Mouse (Mus musculus): ENCODE data around the gene Upp2.

Gene Upp2

DNA sequence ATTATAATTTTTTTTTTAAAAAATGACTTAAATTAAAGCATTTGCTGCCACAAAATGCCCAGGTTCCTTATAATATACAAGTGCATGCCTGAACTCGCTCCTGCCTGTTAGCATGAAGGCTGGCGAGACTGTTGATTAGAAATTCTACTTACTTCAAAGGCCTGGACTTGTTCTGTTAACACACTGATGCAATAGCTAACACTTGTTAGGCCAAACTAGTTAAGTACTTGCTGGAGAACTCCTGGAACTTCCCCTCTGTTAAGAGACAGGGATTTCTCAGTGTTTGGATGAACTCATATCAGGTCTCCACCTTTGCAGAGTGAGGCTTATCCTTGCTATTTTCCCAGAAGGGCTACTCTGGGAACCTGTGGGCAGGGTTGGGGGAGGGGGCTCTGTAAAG is 105.4 kb downstream of the Upp2 start:
- DNase-seq (ENCODE audit: extremely low spot score, low spot score): no peak

- no peak for DNase-seq (ENCODE audit: extremely low spot score, low spot score)
These were observed 112.9 kb downstream of the Upp2 start for GRCm38 (mm10) chr2:58679968-58680367.

DNA sequence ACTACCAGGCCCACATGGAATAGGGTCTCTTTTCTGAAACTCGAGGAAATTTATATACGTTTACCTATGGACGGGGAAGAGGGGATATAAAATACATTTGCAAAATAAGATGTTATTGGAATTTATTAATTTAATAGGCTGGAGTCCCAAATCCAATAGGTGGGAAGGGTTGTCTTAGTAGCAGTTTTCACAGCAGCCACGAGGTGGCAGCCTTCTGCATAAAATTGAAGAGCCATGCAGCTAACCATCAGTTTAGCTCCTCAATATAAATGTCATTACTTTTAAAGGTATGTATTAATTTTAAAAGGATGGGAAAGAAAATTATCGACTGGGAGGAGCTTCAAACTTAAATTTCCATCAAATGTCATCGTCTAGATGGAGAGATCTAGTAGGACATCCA is 113.7 kb downstream of the Upp2 start:
- DNase-seq (ENCODE audit: extremely low spot score, low spot score): peak; percentile 53

DNA sequence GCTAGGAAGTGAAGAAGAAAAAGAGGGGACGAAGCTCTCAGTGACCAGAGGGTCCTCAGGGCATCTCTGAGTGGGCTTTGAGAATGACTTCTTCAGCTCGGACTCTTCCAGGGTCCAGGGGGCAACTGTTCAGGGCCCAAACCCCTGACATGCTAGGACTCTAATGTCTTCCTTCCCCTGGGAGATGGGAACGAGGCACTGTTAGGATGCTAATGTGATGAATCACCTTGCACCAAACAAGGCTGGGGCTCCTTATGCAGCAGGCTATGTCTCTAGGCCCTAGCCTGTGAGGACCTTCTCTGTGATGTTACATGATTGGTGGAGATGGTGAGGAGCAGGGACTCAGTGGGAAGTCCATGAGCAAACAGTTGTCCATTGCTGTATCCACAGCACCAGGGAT is 114.3 kb downstream of the Upp2 start:
- no peak for DNase-seq (ENCODE audit: extremely low spot score, low spot score)

DNA sequence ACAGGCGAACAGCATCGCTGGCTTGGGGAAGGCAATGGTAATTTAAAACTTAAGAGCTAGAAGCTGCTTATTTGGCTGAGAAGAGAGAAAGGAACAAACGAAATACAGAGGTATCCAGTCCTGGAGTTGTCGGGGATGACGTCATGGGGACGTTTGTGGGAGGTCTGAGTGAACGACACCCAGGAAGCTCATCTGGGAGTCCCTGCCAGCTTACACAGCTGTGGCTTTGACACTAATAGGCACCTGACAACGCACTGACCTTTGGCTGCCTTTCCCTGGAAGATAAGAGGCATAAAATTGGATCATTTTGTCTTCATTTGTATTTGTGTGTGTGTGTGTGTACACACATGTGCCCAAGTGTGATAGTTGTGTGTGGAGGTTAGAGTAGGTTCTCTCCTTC is 130.4 kb downstream of the Upp2 start:
- no peak for DNase-seq (ENCODE audit: extremely low spot score, low spot score)

DNA sequence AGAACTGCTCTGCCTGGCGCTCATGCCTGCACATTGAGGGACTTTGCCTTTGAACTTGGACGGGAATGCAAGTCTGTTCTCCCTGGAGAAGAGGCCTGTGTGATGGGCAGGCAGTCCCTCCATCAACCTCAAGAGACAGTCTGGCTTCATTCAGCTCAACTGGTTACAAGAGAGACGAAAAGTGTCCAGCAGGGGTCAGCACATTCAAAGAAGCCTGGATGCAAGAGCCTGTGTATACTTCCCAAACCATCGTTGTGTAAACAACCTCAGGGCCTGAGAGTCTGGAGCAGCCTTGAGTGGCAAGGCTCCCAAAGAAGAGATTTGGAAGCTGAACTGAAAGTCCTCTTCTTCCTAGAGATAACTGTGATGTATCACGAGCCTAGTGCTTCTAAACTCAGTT is 132.8 kb downstream of the Upp2 start:
- DNase-seq (ENCODE audit: extremely low spot score, low spot score): peak; percentile 65

GRCm38 (mm10) chr2:58700354-58700753 is 133.3 kb downstream of the Upp2 start:
- DNase-seq (ENCODE audit: extremely low spot score, low spot score): no peak

- DNase-seq (ENCODE audit: extremely low spot score, low spot score): no peak
These were observed 134.5 kb downstream of the Upp2 start for GRCm38 (mm10) chr2:58701627-58702026.

- peak; percentile 8 for DNase-seq (ENCODE audit: extremely low spot score, low spot score)
These were observed 136.1 kb downstream of the Upp2 start for GRCm38 (mm10) chr2:58703226-58703625.

DNA sequence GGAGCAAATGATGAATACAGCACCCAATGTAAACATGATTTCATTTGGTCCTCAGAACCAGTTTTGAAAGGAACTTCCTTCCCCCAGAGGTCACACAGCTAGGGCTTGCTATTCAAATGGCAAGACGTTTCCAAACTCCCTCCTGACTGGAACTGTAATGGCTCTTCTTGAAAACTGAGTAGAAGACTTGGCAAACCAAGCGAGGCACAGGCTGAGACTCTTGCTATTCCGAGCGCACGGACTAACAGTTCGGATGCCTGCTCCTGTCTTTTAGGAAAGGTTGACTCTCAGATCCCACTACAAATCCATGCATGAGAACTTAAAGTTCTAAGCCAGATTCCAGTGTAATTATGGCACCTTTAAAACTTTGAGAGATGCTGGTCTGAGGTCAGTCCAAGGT is 136.5 kb downstream of the Upp2 start:
- peak; percentile 9 for DNase-seq (ENCODE audit: extremely low spot score, low spot score)

DNA sequence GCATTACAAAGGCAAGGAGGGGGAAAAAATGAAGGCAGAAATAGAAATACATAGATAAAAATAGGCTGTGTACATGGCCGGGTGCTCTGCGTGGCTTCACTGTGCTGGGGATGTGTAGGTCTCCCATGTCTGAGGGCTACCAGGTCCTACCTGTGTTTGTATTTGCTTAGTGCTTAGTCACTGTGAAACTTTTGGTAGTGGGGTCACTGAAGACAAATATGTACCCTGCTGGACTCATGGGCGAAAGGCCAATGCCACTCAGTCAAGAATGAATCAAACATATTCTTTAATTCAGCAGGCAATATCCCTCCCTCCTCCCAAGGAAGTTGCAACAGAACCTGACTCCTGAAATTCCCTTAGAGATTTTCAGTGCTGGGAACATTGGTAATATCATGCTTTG is 137.5 kb downstream of the Upp2 start:
- DNase-seq (ENCODE audit: extremely low spot score, low spot score): no peak

DNA sequence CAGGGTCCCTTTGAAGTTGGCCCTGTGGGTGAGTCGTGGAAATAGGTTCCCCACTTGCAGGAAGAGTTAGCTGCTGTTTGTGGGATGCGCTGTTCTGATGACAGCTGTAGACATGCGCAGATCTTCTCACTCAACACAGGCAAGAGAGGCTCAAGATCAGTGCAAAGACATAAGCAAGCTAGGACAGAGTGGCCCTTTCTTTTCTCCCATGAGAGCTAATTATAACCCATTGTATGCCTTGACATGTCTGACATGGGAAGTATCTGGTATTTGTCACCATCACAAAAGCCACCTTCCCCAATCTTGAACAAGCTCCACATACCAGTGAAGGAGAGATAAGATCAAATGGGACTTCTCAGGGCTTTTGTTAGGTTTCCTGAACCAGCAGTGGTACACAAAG is 140.6 kb downstream of the Upp2 start:
- DNase-seq (ENCODE audit: extremely low spot score, low spot score): no peak

- DNase-seq (ENCODE audit: extremely low spot score, low spot score): peak; percentile 5
These were observed 143.1 kb downstream of the Upp2 start for GRCm38 (mm10) chr2:58710234-58710633.

- peak; percentile 5 for DNase-seq (ENCODE audit: extremely low spot score, low spot score)
These were observed 144.0 kb downstream of the Upp2 start for GRCm38 (mm10) chr2:58711049-58711448.

DNA sequence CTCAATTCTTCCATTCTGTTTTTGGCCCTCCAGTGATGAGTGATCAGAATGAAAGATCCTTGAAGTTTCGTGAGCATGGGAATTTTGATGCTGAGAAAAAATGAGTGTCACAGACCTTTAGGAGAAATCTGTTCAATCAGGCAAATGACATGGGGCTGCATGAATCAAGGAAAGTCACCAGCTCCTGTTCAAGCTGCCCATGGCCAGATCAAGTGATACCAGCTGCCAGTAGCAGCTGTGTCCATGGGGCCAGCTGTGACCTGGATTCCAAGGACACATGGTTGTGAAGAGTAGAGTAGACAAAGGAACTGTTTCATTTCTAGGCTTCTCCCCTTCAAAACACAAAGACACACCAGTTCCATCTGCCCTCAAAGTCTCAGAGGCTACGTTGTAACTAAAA is 144.4 kb downstream of the Upp2 start:
- DNase-seq (ENCODE audit: extremely low spot score, low spot score): peak; percentile 13

- peak; percentile 11 for DNase-seq (ENCODE audit: extremely low spot score, low spot score)
These were observed 144.8 kb downstream of the Upp2 start for GRCm38 (mm10) chr2:58711935-58712334.

- DNase-seq (ENCODE audit: extremely low spot score, low spot score): no peak
These were observed 150.8 kb downstream of the Upp2 start for GRCm38 (mm10) chr2:58717898-58718297.

DNA sequence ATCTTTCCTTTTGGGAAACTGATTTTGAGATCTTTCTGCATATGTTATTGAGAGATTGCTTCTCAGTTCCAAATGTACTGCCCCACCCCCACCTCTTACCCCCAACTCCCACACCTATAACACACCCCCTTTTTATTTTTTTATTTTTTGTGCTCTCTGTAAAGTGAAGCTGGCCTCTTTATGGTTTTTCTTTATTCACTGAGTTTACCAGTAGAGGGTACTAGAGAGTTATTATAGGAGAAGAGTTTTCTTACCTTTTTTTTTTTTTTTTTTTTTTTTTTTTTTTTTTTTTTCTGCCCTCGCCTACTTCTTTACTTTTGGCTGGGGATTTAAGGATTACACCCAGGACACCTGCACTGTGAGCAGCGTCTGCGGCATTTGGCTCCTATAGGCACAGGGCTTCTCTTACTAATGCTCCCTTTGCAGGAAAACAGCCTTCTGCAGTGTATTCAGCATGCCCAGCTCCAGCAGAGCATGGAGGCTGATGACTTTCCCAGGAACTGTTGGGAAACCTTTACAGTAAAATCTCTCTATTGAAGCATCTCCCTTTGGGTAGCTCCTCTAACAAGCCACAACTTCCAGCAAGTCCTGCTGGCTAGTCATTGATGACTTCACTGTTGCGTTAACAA is 170.2 kb downstream of the Upp2 start:
- DNase-seq (ENCODE audit: extremely low spot score, low spot score): no peak

- DNase-seq (ENCODE audit: extremely low spot score, low spot score): no peak
These were observed 174.1 kb downstream of the Upp2 start for GRCm38 (mm10) chr2:58741213-58741612.

DNA sequence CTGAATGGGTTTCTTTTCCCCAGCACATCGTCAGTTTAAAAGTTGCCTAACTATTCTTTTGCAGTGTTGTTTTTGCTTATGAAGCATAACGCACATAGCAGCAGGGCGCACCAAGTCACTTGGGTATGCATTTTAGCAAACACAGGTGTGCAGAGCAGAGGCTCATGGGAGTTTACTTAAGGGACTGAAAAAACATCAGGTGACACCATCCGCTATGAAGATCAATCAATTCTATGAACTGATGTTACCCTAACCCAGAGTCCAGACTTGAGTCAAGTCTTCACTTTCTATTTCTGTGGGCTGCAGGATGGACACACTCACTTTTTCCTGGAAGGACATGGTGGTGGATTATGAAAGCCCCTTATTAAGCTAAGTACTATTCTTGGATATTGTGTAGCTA is 174.9 kb downstream of the Upp2 start:
- no peak for DNase-seq (ENCODE audit: extremely low spot score, low spot score)

- DNase-seq (ENCODE audit: extremely low spot score, low spot score): no peak
These were observed 176.3 kb downstream of the Upp2 start for GRCm38 (mm10) chr2:58743446-58743845.

GRCm38 (mm10) chr2:58747483-58748229 is 180.6 kb downstream of the Upp2 start:
- DNase-seq (ENCODE audit: extremely low spot score, low spot score): no peak

GRCm38 (mm10) chr2:58748296-58748695 is 181.2 kb downstream of the Upp2 start:
- DNase-seq (ENCODE audit: extremely low spot score, low spot score): no peak

Data from neural tube, embryonic 10.5 days (tissue).